Mouse (Mus musculus): ENCODE measurements around the gene Meis2.

Gene Meis2

DNA sequence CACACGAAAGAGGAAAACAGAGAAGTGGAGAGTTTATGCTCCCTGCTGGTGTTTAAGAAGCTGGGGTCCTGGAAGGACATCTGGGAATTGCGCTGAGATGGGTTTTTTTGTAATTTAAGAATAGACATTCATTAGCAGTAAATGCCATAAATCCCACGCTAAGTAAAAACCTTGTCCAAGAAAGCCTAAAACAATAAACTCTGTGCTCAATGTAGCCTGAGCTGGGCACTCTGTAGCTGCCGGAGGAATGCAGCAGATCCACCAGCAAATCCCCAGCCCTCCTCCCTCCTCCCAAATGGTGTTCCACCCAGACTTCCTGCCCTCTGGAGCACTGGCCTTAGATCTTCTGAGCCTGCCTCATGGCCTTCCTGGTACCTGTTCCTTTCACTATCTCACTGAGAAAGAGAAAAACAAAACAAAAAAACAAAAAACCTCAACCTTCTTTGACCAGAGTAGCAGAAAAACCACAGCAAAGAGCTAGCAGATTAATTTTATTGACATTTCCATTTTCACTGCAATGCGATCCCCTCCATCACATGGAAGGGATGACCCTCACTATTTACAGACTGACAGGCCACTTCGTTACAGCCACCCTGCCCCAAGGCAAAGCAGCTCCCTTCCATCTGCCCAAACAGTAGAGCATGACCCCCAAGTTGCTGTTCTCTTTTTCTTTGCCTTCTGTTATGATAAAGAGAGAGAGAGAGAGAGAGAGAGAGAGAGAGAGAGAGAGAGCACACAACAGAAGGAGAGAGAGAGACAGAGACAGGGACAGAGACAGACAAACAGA lies 64.1 kb downstream of the Meis2 start:
- no peak for DNase-seq (ENCODE audit: low spot score in 2 of 2)

GRCm38 (mm10) chr2:116000514-116000913 lies 65.1 kb downstream of the Meis2 start:
- DNase-seq (ENCODE audit: low spot score in 2 of 2): no peak

DNA sequence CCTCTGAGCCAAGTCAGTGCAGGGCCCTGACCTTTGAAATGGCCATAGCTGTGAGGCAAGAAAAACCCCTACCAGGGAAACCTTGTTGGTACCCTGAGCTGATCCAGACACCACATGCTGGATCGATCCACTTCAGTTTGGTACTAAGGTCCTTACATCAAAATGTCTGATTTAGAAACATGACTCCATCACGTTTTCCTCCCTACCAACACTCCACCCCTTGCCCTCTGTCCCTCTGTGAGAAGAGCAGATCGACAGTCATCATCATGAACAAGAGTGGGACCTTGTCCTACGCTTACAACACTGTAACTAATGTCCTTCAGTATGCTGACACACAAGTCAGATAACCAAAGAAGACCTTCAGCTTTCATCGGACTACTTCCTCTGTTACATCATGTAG lies 66.8 kb downstream of the Meis2 start:
- DNase-seq (ENCODE audit: low spot score in 2 of 2): no peak

- DNase-seq (ENCODE audit: low spot score in 2 of 2): no peak
Measured at GRCm38 (mm10) chr2:115996438-115996837, 69.2 kb downstream of the Meis2 start.

- no peak for DNase-seq (ENCODE audit: low spot score in 2 of 2)
Measured at GRCm38 (mm10) chr2:115993877-115994276, 71.8 kb downstream of the Meis2 start.

DNA sequence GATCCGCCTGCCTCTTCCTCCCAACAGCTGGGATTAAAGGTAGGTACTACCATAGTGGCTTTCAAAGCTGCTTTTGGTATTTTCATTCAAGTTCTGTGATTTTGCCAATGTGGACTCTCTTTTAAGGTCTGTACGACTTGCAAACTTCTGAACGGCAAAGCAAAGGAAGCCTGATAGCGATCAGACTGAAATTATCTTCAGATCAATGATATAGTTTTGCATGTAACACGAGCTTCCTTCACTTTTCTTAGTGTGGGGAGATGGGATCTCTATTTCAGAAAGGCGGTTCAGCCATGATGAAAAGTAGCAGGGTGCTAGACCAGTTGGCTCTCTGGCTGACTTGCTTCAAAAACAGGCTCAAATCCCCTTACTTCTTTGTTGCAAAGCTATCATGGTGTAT lies 76.4 kb downstream of the Meis2 start:
- no peak for DNase-seq (ENCODE audit: low spot score in 2 of 2)

- DNase-seq (ENCODE audit: low spot score in 2 of 2): no peak
Measured at GRCm38 (mm10) chr2:115988448-115988847, 77.2 kb downstream of the Meis2 start.

GRCm38 (mm10) chr2:115984952-115985351 lies 80.7 kb downstream of the Meis2 start:
- no peak for DNase-seq (ENCODE audit: low spot score in 2 of 2)

DNA sequence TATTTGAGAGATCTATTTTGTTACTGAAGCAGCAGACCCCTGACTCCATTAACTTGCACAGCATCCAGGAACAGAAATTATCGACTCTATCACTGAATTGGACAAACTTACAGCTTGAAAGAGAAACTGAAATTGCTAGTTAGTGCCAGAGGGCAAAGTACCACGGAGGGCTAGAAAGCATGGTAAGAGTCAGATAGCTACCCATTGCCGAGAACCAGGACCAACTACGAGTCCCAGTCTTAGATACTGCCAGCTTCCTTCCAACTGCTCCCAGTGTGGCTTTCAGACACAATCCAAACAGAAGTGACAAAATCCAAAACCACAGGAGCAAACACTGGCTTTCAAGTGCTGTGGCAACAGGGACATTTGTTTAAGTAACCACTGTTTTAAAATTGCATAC lies 81.2 kb downstream of the Meis2 start:
- no peak for DNase-seq (ENCODE audit: low spot score in 2 of 2)

DNA sequence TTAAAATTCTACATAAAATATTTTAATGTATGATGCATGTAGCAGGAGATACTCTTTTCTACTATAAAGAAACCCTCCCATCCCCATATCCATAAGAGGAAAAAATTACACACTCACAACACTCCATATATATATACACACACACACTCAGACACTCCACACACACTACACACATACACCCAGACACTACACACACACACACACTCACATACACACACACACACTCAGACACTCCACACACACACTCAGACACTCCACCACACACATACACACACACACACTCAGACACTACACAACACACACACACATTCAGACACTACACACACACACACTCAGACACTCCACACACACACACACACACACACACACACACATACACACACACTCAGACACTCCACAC lies 85.1 kb downstream of the Meis2 start:
- no peak for DNase-seq (ENCODE audit: low spot score in 2 of 2)

- no peak for DNase-seq (ENCODE audit: low spot score in 2 of 2)
Measured at GRCm38 (mm10) chr2:115979683-115980476, 85.8 kb downstream of the Meis2 start.

GRCm38 (mm10) chr2:115978666-115979065 lies 87.0 kb downstream of the Meis2 start:
- no peak for DNase-seq (ENCODE audit: low spot score in 2 of 2)

DNA sequence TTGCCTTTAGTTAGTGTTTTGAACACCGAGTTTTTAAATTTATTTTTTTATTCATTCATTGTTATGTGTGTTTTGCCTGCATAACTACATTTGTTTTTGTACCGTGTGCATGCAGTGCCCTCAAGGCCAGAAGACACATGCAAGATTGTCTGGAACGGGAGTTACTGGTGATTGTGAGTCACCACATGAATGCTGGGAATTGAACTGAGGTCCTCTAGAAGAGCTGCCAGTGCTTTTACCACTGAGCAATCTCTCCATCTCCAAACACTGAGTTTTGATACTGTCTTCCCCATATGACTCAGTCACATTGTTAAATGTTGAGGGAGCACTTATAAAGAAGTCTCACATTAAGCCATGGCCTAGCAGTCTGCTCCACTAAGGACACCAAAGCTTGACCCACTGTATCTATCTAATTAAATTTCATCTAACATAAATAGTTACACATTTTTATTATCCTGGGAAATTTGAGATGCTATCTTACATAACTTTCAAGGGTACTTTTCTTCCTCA lies 94.3 kb downstream of the Meis2 start:
- no peak for DNase-seq (ENCODE audit: low spot score in 2 of 2)

DNA sequence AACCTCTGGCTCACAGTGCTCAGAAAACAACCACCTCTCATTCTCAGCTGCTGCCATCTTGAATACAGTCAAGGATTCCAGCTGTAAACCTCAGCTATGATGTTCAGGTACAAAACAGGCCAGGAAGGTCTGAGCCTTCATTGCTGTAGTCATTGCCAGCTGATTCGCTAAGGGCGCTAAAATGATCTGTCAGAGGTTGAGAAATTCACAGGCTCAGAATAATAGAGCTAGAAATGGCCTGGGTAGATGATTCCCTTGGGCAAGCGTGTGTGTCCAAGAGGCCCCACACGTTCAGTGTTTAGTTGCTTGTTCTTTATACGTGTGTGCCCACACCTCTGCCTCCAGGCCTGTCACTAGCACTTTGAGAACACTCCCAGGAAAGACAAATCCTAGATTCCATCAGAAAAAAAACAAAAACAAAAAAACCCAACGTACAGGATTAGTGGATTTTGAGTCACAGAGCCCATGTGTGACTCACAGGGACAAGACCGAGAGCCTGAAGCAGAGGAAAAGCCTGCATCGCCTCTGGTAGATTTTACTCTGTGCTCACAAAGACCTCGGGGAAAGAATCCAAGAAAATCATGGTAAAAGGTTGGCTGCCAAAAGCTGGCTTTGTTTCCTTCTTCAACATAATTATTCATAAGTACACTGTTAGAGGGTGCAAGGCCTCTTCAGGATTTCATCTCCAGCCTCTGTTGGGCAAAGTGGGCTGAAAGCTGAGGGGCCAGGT lies 95.4 kb downstream of the Meis2 start:
- DNase-seq (ENCODE audit: low spot score in 2 of 2): no peak

DNA sequence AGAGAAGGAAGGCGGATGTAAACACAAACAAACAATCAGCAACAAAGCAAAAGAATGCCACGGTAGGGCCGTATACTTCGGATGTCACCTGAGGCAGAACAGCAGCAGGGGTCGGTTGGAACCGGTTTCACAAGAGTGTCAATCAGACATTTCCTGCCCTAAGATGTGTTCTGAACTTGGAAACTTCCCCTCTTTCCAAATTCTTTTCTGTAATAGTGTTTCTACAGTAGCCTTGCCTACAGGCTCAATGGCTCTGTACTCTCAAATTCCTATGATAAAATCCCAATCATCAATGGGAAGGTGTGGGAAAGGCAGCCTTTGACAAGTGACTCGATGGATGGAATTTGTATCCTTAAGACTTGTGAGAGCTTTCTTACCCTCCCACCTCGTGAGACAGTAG lies 96.4 kb downstream of the Meis2 start:
- DNase-seq (ENCODE audit: low spot score in 2 of 2): no peak

DNA sequence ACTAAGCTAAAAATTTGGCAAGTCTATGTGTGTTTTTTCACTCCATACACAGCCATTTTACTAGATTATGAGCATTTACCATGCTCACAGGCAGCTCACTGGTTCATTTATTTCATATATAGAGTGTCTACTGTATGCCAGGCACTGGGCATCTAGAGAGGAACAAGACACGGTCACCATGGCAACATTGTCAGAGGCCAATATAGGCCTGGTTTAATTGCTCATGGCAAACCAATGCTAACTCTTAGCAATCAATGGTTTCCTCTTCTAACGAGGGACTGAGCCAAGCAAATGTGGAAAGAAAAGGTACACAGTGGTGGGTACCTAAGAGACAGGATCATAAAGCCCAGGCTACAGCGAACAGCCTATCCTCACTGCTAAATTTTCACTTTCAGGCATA lies 100.7 kb downstream of the Meis2 start:
- DNase-seq (ENCODE audit: low spot score in 2 of 2): no peak

- no peak for DNase-seq (ENCODE audit: low spot score in 2 of 2)
Measured at GRCm38 (mm10) chr2:115963293-115963835, 102.3 kb downstream of the Meis2 start.

- no peak for DNase-seq (ENCODE audit: low spot score in 2 of 2)
Measured at GRCm38 (mm10) chr2:115962728-115963127, 102.9 kb downstream of the Meis2 start.

DNA sequence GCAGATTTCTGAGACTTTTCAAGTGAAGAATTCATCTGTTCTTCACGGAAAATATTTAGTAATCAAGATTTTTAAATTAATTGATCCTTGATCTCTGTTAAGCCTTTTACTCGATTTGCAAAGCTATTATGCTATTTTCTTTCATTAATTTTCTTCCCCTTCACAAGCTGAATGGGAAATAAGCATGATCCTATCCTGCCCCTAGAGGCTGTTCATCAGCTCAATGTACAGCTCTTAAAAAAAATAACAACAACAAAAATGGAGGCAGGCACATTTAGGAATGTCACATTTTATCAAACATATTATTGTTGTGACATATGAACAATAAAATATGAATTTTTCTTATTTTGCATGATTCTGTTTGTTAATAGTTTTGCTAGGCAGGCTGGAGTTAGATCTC lies 103.5 kb downstream of the Meis2 start:
- no peak for DNase-seq (ENCODE audit: low spot score in 2 of 2)

DNA sequence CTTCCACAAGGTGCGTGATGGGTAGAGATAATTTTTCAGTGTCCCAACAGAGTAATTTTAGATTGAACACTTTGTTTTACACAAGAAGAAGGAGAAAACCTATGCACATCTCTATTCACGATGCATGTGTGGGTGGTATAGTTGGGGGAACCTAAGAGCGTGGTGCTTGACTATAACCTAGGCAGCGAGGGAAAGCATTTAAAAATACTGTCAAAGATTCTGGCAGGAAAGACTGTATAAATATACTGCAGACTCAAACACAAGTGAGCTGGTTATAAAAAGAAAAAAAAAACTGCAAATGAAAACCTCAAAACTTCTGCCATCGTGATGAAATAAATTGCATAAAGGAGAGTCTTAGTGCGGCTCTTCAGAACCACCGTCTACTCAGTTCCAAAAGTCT lies 105.0 kb downstream of the Meis2 start:
- no peak for DNase-seq (ENCODE audit: low spot score in 2 of 2)

GRCm38 (mm10) chr2:115956786-115957185 lies 108.9 kb downstream of the Meis2 start:
- DNase-seq (ENCODE audit: low spot score in 2 of 2): no peak

GRCm38 (mm10) chr2:115950645-115951044 lies 115.0 kb downstream of the Meis2 start:
- no peak for DNase-seq (ENCODE audit: low spot score in 2 of 2)

Data from spleen, postnatal 4 days (tissue).